Mouse (Mus musculus): Measurements from ENCODE around the gene Uqcc1. TPM values are rescaled to one million over a fixed set of nuclear protein-coding genes. Genes with fewer than 3 reads are reported as not detected.

The Uqcc1 gene
- total and polyA plus RNA-seq, 3 experiments = 35.3 to 55.2 (median 49.8) TPM

DNA sequence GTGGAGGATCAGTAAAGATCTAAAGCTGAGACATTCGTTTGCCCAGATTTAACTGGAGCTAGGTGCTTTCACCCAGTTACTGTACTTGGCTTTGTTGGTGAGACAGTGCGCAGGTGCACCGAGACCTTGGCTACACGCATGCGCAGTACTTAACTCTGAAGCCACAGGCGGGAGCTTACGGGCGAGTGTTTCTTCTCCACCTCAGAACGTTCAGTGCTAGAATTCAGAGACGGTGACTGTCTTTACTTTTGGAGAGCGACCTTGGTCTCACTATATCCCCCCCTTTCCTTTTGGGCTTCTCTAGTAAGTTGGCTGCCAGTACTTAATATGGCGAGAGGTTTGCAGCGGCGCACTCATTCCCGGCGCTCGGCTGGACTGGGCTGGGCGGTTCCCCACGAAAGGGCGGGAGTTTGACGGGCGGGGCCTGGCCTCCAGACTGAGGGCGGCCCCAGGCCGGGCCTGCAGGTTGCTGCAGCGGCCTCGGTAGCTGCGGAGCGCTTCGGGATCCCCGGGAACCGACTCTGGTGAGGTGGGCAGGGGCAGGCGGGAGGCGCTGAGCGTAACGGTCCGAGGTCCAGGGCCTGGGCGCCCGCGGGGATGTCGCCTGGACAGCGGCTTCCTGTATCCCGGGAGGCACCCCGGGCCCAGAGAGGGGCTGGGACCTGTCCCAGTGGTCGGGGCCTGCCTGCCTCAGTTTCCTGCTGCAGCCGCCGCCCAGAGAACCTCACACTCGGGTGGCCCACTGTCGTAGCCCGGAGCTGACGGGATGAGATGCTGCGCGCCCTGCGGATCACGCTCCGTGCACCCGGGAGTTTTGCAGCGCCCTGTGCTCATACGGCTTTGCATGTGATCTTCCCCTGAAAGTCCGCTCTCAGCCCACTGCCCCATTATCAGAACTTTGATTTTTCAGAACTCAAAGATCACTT lies 26.3 kb upstream of the Uqcc1 start, which contains the start of gene Cep250:
TSS of gene Cep250 (plus strand) at position 325 of the 926 bp plus-strand sequence.
- H3K4me3 ChIP-seq (replicated peaks in 1 of 3; ENCODE audit: low read depth in 2 of 3, low read length in 2 of 3, poor library complexity in 1 of 3) = peak within 1 kb of the TSS; percentile 78 to 97 (median 90)
- peak within 1 kb of the TSS; percentile 98 for H3K9ac ChIP-seq (ENCODE audit: insufficient read depth, low read depth)
- peak within 1 kb of the TSS; percentile 73 for H3K4me2 ChIP-seq (ENCODE audit: insufficient read depth, low read depth, poor library complexity, severe bottlenecking)
- peak within 1 kb of the TSS; percentile 24; the same call in 1 of the 2 replicates for H3K27ac ChIP-seq (ENCODE audit: insufficient read depth, low read depth)
- peaks cover 11% of the 10 kb centered on the region for H3K27me3 ChIP-seq (replicated peaks)
- peaks cover 15% of the 10 kb centered on the region; the same call in 1 of the 2 replicates for H3K79me2 ChIP-seq (replicated peaks; ENCODE audit: control insufficient read depth, extremely low read depth, insufficient read depth, poor library complexity, severe bottlenecking)
- TF ChIP-seq MEF2A (IDR thresholded peaks at IDR 0.05; ENCODE audit: borderline replicate concordance, low read depth, low read length) (no peak), MYC (IDR thresholded peaks at IDR 0.05; ENCODE audit: low read depth, low read length) (peak; percentile 78), KAT2A (IDR thresholded peaks at IDR 0.05; ENCODE audit: insufficient replicate concordance, low read length) (0 out of 2 replicates have a peak, but pooled peaks have one; percentile 60), ZNF384 (IDR thresholded peaks at IDR 0.05; ENCODE audit: low read depth, low read length) (no peak), E2F4 (IDR thresholded peaks at IDR 0.05; ENCODE audit: insufficient replicate concordance, low read depth, low read length) (peak; percentile 94; the same call in 1 of the 2 replicates), NRF1 (IDR thresholded peaks at IDR 0.05; ENCODE audit: low read depth, low read length) (peak; percentile 96), BHLHE40 (IDR thresholded peaks at IDR 0.05; ENCODE audit: low read depth, low read length) (0 out of 2 replicates have a peak, but pooled peaks have one; percentile 22), MAFK (IDR thresholded peaks at IDR 0.05; ENCODE audit: insufficient replicate concordance, low read length) (0 out of 2 replicates have a peak, but pooled peaks have one; percentile 15), UBTF (IDR thresholded peaks at IDR 0.05; ENCODE audit: low read depth, low read length) (peak; percentile 83; the same call in 1 of the 2 replicates), EP300 (IDR thresholded peaks at IDR 0.05; ENCODE audit: low read length) (no peak), POLR2A (IDR thresholded peaks at IDR 0.05; ENCODE audit: low read depth, low read length) (peak; percentile 90), USF2 (conservative IDR thresholded peaks at IDR 0.05; ENCODE audit: low read depth, low read length) (no peak), SIN3A (IDR thresholded peaks at IDR 0.05; ENCODE audit: low read length) (peak; percentile 56; the same call in 1 of the 2 replicates), JUN (IDR thresholded peaks at IDR 0.05; ENCODE audit: insufficient read depth, low read depth, low read length) (no peak), MAX (IDR thresholded peaks at IDR 0.05; ENCODE audit: low read length) (peak; percentile 64; the same call in 1 of the 2 replicates), TBP (conservative IDR thresholded peaks at IDR 0.05; ENCODE audit: low read depth, low read length) (0 out of 2 replicates have a peak, but pooled peaks have one; percentile 48), IRF4 (IDR thresholded peaks at IDR 0.05; ENCODE audit: low read depth, low read length) (peak; percentile 6; the same call in 1 of the 2 replicates), NELFE (IDR thresholded peaks at IDR 0.05; ENCODE audit: low read depth, low read length) (peak; percentile 79), PAX5 (IDR thresholded peaks at IDR 0.05; ENCODE audit: low read length) (no peak), ZC3H11A (IDR thresholded peaks at IDR 0.05; ENCODE audit: low read depth, low read length) (no peak), CHD1 (IDR thresholded peaks at IDR 0.05; ENCODE audit: low read depth, low read length) (0 out of 2 replicates have a peak, but pooled peaks have one; percentile 41), RCOR1 (conservative IDR thresholded peaks at IDR 0.05; ENCODE audit: low read depth, low read length) (no peak), ZMIZ1 (IDR thresholded peaks at IDR 0.05; ENCODE audit: low read depth, low read length) (peak; percentile 87), HCFC1 (IDR thresholded peaks at IDR 0.05; ENCODE audit: low read depth, low read length) (peak; percentile 88), JUND (conservative IDR thresholded peaks at IDR 0.05; ENCODE audit: low read depth, low read length) (no peak), POLR2AphosphoS2 (IDR thresholded peaks at IDR 0.05; ENCODE audit: low read depth, low read length) (peak; percentile 70; the same call in 1 of the 2 replicates), ZKSCAN1 (IDR thresholded peaks at IDR 0.05; ENCODE audit: borderline replicate concordance, low read depth, low read length) (no peak), MAZ (IDR thresholded peaks at IDR 0.05; ENCODE audit: low read depth, low read length) (peak; percentile 68), ETS1 (conservative IDR thresholded peaks at IDR 0.05; ENCODE audit: low read depth, low read length) (no peak), TCF12 (IDR thresholded peaks at IDR 0.05; ENCODE audit: low read depth, low read length) (peak; percentile 50)
- peaks cover 0 to 12% of the 10 kb centered on the region in 2 experiments for H3K36me3 ChIP-seq (replicated peaks in 1 of 2; ENCODE audit: control insufficient read depth in 1 of 2, insufficient read depth in 1 of 2, low read length in 1 of 2)
- DNase-seq (ENCODE audit: extremely low read depth) = peak; percentile 90
- H3K9me3 ChIP-seq (replicated peaks; ENCODE audit: low read length) = no peaks in the 10 kb centered on the region
- dilution Hi-C loops (cut with MboI; ENCODE audit: extremely low pct_ligation_motif_present, extremely low pct_unique_long_range_greater_than_20kb, low sequenced_read_pairs) (no loop called here), in situ Hi-C loops (cut with MboI; ENCODE audit: low pct_ligation_motif_present, low pct_unique_long_range_greater_than_20kb, low sequenced_read_pairs) (no loop called here)
- H3K4me1 ChIP-seq (ENCODE audit: control insufficient read depth in 1 of 2, insufficient read depth in 2 of 2) = peaks cover 0 to 17% of the 10 kb centered on the region in 2 experiments; a peak in 1 of 4 replicates

Measured in CH12.LX (cell line).